Mouse (Mus musculus): ENCODE measurements around the gene Gm17349. TPM values are rescaled to one million over a fixed set of nuclear protein-coding genes. Genes with fewer than 3 reads are reported as not detected.
A peak's percentile ranks its signal among the peaks of the same experiment; 100 is the strongest.

Gene Gm17349
- polyA plus RNA-seq, 1 experiment: 1.0 TPM

DNA sequence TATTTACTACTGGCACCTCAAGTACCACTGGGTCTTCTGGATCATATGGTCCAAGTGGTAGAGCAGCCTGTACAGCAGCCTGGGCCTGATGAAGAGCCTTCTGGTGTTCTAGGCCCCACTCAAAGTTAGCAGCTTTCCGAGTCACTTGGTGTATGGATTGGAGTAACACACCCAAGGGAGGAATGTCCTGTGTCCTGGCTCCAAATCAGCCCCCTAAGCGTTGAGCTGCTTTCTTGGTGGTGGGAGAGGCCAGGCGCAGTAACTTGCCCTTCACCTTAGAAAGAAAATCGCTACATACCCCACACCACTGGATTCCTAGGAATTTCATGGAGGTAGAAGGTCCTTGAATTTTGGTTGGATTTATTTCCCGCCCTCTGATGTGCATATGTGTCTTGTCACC is 21.1 kb downstream of the Gm17349 start:
- no peak overlapping the region for H3K27ac ChIP-seq (ENCODE audit: insufficient read depth, low read length)
- no peaks in the 10 kb centered on the region for H3K4me1 ChIP-seq (ENCODE audit: control insufficient read depth, insufficient read depth, insufficient read length)
- 92% methylated on average over 5 of the region's 5 CpGs for WGBS
- H3K4me3 ChIP-seq (ENCODE audit: extremely low read depth, insufficient read depth, insufficient read length): no peak overlapping the region
- H3K27me3 ChIP-seq (ENCODE audit: control insufficient read depth, insufficient read depth, low read length): no peaks in the 10 kb centered on the region
- no peak for DNase-seq (ENCODE audit: low read depth in 1 of 2, low spot score in 2 of 2)
- H3K36me3 ChIP-seq (ENCODE audit: control insufficient read depth, insufficient read depth, low read length): no peaks in the 10 kb centered on the region
- no peak for TF ChIP-seq POLR2A (IDR thresholded peaks at IDR 0.05; ENCODE audit: low read depth, low read length)
- TF ChIP-seq CTCF (IDR thresholded peaks at IDR 0.05; ENCODE audit: extremely low read depth, insufficient read depth, insufficient read length, insufficient replicate concordance): no peak

GRCm38 (mm10) chr15:99682880-99683279 is 22.4 kb downstream of the Gm17349 start:
- Histone ChIP-seq H3K27me3 (ENCODE audit: control insufficient read depth, insufficient read depth, low read length) (no peaks in the 10 kb centered on the region), H3K4me1 (ENCODE audit: control insufficient read depth, insufficient read depth, insufficient read length) (no peaks in the 10 kb centered on the region), H3K36me3 (ENCODE audit: control insufficient read depth, insufficient read depth, low read length) (no peaks in the 10 kb centered on the region), H3K4me3 (ENCODE audit: extremely low read depth, insufficient read depth, insufficient read length) (no peak overlapping the region), H3K27ac (ENCODE audit: insufficient read depth, low read length) (no peak overlapping the region)
- DNase-seq (ENCODE audit: low read depth in 1 of 2, low spot score in 2 of 2): no peak
- TF ChIP-seq CTCF (IDR thresholded peaks at IDR 0.05; ENCODE audit: extremely low read depth, insufficient read depth, insufficient read length, insufficient replicate concordance) (no peak), POLR2A (IDR thresholded peaks at IDR 0.05; ENCODE audit: low read depth, low read length) (no peak)
- 86% methylated on average over 7 of the region's 7 CpGs for WGBS

DNA sequence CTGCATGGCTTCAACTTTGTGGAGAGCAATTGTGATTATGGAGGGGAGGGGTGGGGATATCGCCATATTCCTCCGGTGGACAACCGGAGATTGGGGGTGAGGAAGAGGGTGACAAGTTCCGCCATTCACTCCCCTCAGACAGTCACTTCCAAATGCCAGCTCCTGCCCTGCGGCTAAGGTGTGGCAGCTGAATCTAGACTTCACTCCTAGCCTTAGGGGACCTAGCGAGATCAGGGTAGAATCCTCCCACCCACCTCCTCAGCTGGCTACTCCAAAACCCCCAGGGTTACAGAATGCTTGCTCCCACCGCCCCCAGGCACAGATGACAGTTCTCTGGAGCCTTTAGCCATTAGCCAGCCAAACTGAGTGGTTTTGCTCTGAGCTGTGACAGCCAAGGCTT is 26.3 kb downstream of the Gm17349 start:
- Histone ChIP-seq H3K4me1 (ENCODE audit: control insufficient read depth, insufficient read depth, insufficient read length) (no peaks in the 10 kb centered on the region), H3K27ac (ENCODE audit: insufficient read depth, low read length) (no peak overlapping the region), H3K36me3 (ENCODE audit: control insufficient read depth, insufficient read depth, low read length) (no peaks in the 10 kb centered on the region), H3K4me3 (ENCODE audit: extremely low read depth, insufficient read depth, insufficient read length) (no peak overlapping the region), H3K27me3 (ENCODE audit: control insufficient read depth, insufficient read depth, low read length) (no peaks in the 10 kb centered on the region)
- DNase-seq (ENCODE audit: low read depth in 1 of 2, low spot score in 2 of 2): no peak
- TF ChIP-seq POLR2A (IDR thresholded peaks at IDR 0.05; ENCODE audit: low read depth, low read length) (no peak), CTCF (IDR thresholded peaks at IDR 0.05; ENCODE audit: extremely low read depth, insufficient read depth, insufficient read length, insufficient replicate concordance) (no peak)
- WGBS: 77% methylated on average over 7 of the region's 7 CpGs

DNA sequence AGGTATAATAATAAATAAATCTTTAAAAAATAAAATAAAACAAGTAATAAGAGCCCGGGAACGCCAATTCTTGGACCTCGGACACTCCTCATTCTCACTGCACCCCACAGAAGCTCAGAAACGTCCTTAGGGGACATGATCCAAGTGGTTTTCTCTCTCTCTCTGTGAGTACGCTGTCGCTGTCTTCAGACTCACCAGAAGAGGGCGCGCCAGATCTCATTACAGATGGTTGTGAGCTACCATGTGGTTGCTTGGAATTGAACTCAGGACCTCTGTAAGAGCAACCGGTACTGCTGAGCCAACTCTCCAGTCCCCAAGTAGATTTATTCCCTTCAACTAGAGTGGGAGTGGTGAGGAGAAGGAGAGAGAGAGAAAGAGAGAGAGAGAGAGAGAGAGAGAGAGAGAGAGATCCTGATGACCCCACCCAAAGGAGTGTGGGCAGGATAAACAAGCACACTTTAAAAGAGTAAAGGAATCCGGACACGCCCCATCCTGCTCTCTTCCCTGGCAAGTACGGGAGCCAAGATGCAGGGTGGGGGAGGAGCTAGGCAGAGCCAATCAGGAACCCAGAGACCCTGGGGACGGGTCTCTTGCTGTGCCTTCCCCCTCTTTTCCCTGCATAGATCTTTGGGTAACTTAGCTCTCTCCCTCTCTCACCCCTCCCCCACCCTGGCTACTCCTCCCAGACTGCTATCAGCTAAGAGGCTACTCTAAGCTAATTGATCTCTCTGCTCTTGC is 27.1 kb downstream of the Gm17349 start:
- Histone ChIP-seq H3K27ac (ENCODE audit: insufficient read depth, low read length) (no peak overlapping the region), H3K27me3 (ENCODE audit: control insufficient read depth, insufficient read depth, low read length) (no peaks in the 10 kb centered on the region), H3K4me1 (ENCODE audit: control insufficient read depth, insufficient read depth, insufficient read length) (no peaks in the 10 kb centered on the region), H3K36me3 (ENCODE audit: control insufficient read depth, insufficient read depth, low read length) (no peaks in the 10 kb centered on the region), H3K4me3 (ENCODE audit: extremely low read depth, insufficient read depth, insufficient read length) (no peak overlapping the region)
- peak in 1 of 2 experiments; percentile 30 for DNase-seq (ENCODE audit: low read depth in 1 of 2, low spot score in 2 of 2)
- 20% methylated on average over 13 of the region's 13 CpGs for WGBS
- peak; percentile 2; the same call in 1 of the 2 replicates for TF ChIP-seq CTCF (IDR thresholded peaks at IDR 0.05; ENCODE audit: extremely low read depth, insufficient read depth, insufficient read length, insufficient replicate concordance)
- TF ChIP-seq POLR2A (IDR thresholded peaks at IDR 0.05; ENCODE audit: low read depth, low read length): no peak

- TF ChIP-seq CTCF (IDR thresholded peaks at IDR 0.05; ENCODE audit: extremely low read depth, insufficient read depth, insufficient read length, insufficient replicate concordance): no peak
- no peak for TF ChIP-seq POLR2A (IDR thresholded peaks at IDR 0.05; ENCODE audit: low read depth, low read length)
- Histone ChIP-seq H3K36me3 (ENCODE audit: control insufficient read depth, insufficient read depth, low read length) (no peaks in the 10 kb centered on the region), H3K27ac (ENCODE audit: insufficient read depth, low read length) (no peak overlapping the region), H3K4me3 (ENCODE audit: extremely low read depth, insufficient read depth, insufficient read length) (no peak overlapping the region), H3K4me1 (ENCODE audit: control insufficient read depth, insufficient read depth, insufficient read length) (no peaks in the 10 kb centered on the region), H3K27me3 (ENCODE audit: control insufficient read depth, insufficient read depth, low read length) (no peaks in the 10 kb centered on the region)
- no peak for DNase-seq (ENCODE audit: low read depth in 1 of 2, low spot score in 2 of 2)
- 79% methylated on average over 8 of the region's 8 CpGs for WGBS
Measured at GRCm38 (mm10) chr15:99677089-99677488, 28.2 kb downstream of the Gm17349 start.

- 82% methylated on average over 3 of the region's 3 CpGs for WGBS
- Histone ChIP-seq H3K36me3 (ENCODE audit: control insufficient read depth, insufficient read depth, low read length) (no peaks in the 10 kb centered on the region), H3K4me3 (ENCODE audit: extremely low read depth, insufficient read depth, insufficient read length) (no peak overlapping the region), H3K4me1 (ENCODE audit: control insufficient read depth, insufficient read depth, insufficient read length) (0 out of 2 replicates have a peak, but pooled peaks cover 7% of the 10 kb centered on the region), H3K27ac (ENCODE audit: insufficient read depth, low read length) (no peak overlapping the region), H3K27me3 (ENCODE audit: control insufficient read depth, insufficient read depth, low read length) (peaks cover 11% of the 10 kb centered on the region)
- DNase-seq (ENCODE audit: low read depth in 1 of 2, low spot score in 2 of 2): no peak
- no peak for TF ChIP-seq CTCF (IDR thresholded peaks at IDR 0.05; ENCODE audit: extremely low read depth, insufficient read depth, insufficient read length, insufficient replicate concordance)
- TF ChIP-seq POLR2A (IDR thresholded peaks at IDR 0.05; ENCODE audit: low read depth, low read length): no peak
Measured at GRCm38 (mm10) chr15:99674866-99675265, 30.4 kb downstream of the Gm17349 start.

DNA sequence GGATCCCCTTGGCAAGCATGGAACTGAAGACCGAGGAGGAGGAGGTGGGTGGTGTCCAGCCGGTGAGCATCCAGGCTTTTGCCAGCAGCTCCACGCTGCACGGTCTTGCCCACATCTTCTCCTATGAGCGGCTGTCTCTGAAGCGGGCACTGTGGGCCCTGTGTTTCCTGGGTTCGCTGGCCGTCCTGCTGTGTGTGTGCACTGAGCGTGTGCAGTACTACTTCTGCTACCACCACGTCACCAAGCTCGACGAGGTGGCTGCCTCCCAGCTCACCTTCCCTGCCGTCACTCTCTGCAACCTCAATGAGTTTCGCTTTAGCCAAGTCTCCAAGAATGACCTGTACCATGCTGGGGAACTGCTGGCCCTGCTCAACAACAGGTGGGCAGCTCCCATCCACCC is 33.5 kb downstream of the Gm17349 start:
- no peak for DNase-seq (ENCODE audit: low read depth in 1 of 2, low spot score in 2 of 2)
- Histone ChIP-seq H3K36me3 (ENCODE audit: control insufficient read depth, insufficient read depth, low read length) (no peaks in the 10 kb centered on the region), H3K4me3 (ENCODE audit: extremely low read depth, insufficient read depth, insufficient read length) (no peak overlapping the region)

More for the DNA sequence above, 33.5 kb downstream of the Gm17349 start:
- Histone ChIP-seq H3K27ac (ENCODE audit: insufficient read depth, low read length) (no peak overlapping the region), H3K27me3 (ENCODE audit: control insufficient read depth, insufficient read depth, low read length) (peaks cover 11% of the 10 kb centered on the region), H3K4me1 (ENCODE audit: control insufficient read depth, insufficient read depth, insufficient read length) (0 out of 2 replicates have a peak, but pooled peaks cover 7% of the 10 kb centered on the region)
- 48% methylated on average over 14 of the region's 14 CpGs for WGBS
- TF ChIP-seq CTCF (IDR thresholded peaks at IDR 0.05; ENCODE audit: extremely low read depth, insufficient read depth, insufficient read length, insufficient replicate concordance): no peak
- no peak for TF ChIP-seq POLR2A (IDR thresholded peaks at IDR 0.05; ENCODE audit: low read depth, low read length)

Measured in spleen, adult 2 months (tissue).